Mouse (Mus musculus): ENCODE results near the gene Rabac1. TPM values are rescaled to one million over a fixed set of nuclear protein-coding genes. Genes with fewer than 3 reads are reported as not detected.

Gene Rabac1
- total RNA-seq, 1 experiment = 212 TPM

GRCm38 (mm10) chr7:24978781-24979180 lies 6.2 kb upstream of the Rabac1 start:
- no peak overlapping the region for H3K9ac ChIP-seq (ENCODE audit: insufficient read depth, low read depth, low read length, poor library complexity, severe bottlenecking)
- no peak overlapping the region for H3K4me3 ChIP-seq (ENCODE audit: insufficient read depth in 1 of 2, low read depth in 1 of 2, low read length in 2 of 2, poor library complexity in 1 of 2, severe bottlenecking in 1 of 2)
- in situ Hi-C loops (cut with MboI; ENCODE audit: low sequenced_read_pairs in 2 of 2, unreplicated experiment in 2 of 2) = no loop called here
- H3K4me1 ChIP-seq (ENCODE audit: control insufficient read depth in 2 of 2, insufficient read depth in 2 of 2, low read length in 2 of 2, poor library complexity in 1 of 2) = peaks cover 0 to 6% of the 10 kb centered on the region in 2 experiments; a peak in 1 of 4 replicates
- no peaks in the 10 kb centered on the region for H3K9me3 ChIP-seq (ENCODE audit: control insufficient read depth, insufficient read depth, low read depth, low read length)
- H3K36me3 ChIP-seq (ENCODE audit: control insufficient read depth, insufficient read depth, low read length, poor library complexity, severe bottlenecking) = peaks cover 22% of the 10 kb centered on the region
- no peak for DNase-seq (ENCODE audit: low read depth, low spot score)
- TF ChIP-seq ZNF384 (IDR thresholded peaks at IDR 0.05; ENCODE audit: low read depth, low read length) = no peak
- no peak for TF ChIP-seq MAFK (IDR thresholded peaks at IDR 0.05; ENCODE audit: insufficient read depth, low read depth, low read length)
- TF ChIP-seq HCFC1 (IDR thresholded peaks at IDR 0.05; ENCODE audit: borderline replicate concordance, insufficient read depth, low read length) = no peak
- no peak for TF ChIP-seq ZC3H11A (IDR thresholded peaks at IDR 0.05; ENCODE audit: borderline replicate concordance, low read depth, low read length)
- no peak for TF ChIP-seq CHD2 (IDR thresholded peaks at IDR 0.05; ENCODE audit: low read depth, low read length)
- no peak overlapping the region for H3K27ac ChIP-seq (ENCODE audit: insufficient read depth, low read depth, low read length, poor library complexity, severe bottlenecking)

GRCm38 (mm10) chr7:24974893-24975595 lies 2.5 kb upstream of the Rabac1 start:
- no peak for TF ChIP-seq ZC3H11A (IDR thresholded peaks at IDR 0.05; ENCODE audit: borderline replicate concordance, low read depth, low read length)
- no peak for TF ChIP-seq ZNF384 (IDR thresholded peaks at IDR 0.05; ENCODE audit: low read depth, low read length)
- TF ChIP-seq MAFK (IDR thresholded peaks at IDR 0.05; ENCODE audit: insufficient read depth, low read depth, low read length) = no peak
- TF ChIP-seq HCFC1 (IDR thresholded peaks at IDR 0.05; ENCODE audit: borderline replicate concordance, insufficient read depth, low read length) = no peak
- no peak for TF ChIP-seq CHD2 (IDR thresholded peaks at IDR 0.05; ENCODE audit: low read depth, low read length)
- H3K27ac ChIP-seq (ENCODE audit: insufficient read depth, low read depth, low read length, poor library complexity, severe bottlenecking) = no peak overlapping the region
- peaks cover 0 to 6% of the 10 kb centered on the region in 2 experiments; a peak in 1 of 4 replicates for H3K4me1 ChIP-seq (ENCODE audit: control insufficient read depth in 2 of 2, insufficient read depth in 2 of 2, low read length in 2 of 2, poor library complexity in 1 of 2)
- H3K4me3 ChIP-seq (ENCODE audit: insufficient read depth in 1 of 2, low read depth in 1 of 2, low read length in 2 of 2, poor library complexity in 1 of 2, severe bottlenecking in 1 of 2) = no peak overlapping the region
- DNase-seq (ENCODE audit: low read depth, low spot score) = peak; percentile 60
- H3K36me3 ChIP-seq (ENCODE audit: control insufficient read depth, insufficient read depth, low read length, poor library complexity, severe bottlenecking) = peaks cover 12% of the 10 kb centered on the region; the same call in 1 of the 2 replicates
- H3K9me3 ChIP-seq (ENCODE audit: control insufficient read depth, insufficient read depth, low read depth, low read length) = no peaks in the 10 kb centered on the region
- no peak overlapping the region for H3K9ac ChIP-seq (ENCODE audit: insufficient read depth, low read depth, low read length, poor library complexity, severe bottlenecking)
- in situ Hi-C loops (cut with MboI; ENCODE audit: low sequenced_read_pairs in 2 of 2, unreplicated experiment in 2 of 2) = loop anchor here in 1 of 2 experiments (25.0 kb wide), 1 partner anchor 363 kb away; the partner anchor contains the start of gene Phldb3

GRCm38 (mm10) chr7:24973902-24974301 lies 1.3 kb upstream of the Rabac1 start:
- in situ Hi-C loops (cut with MboI; ENCODE audit: low sequenced_read_pairs in 2 of 2, unreplicated experiment in 2 of 2) = loop anchor here in 1 of 2 experiments (25.0 kb wide), 1 partner anchor 362 kb away; the partner anchor contains the start of gene Phldb3
- no peak for TF ChIP-seq ZNF384 (IDR thresholded peaks at IDR 0.05; ENCODE audit: low read depth, low read length)
- TF ChIP-seq MAFK (IDR thresholded peaks at IDR 0.05; ENCODE audit: insufficient read depth, low read depth, low read length) = no peak
- no peak for TF ChIP-seq CHD2 (IDR thresholded peaks at IDR 0.05; ENCODE audit: low read depth, low read length)
- no peak for TF ChIP-seq HCFC1 (IDR thresholded peaks at IDR 0.05; ENCODE audit: borderline replicate concordance, insufficient read depth, low read length)
- TF ChIP-seq ZC3H11A (IDR thresholded peaks at IDR 0.05; ENCODE audit: borderline replicate concordance, low read depth, low read length) = no peak
- H3K36me3 ChIP-seq (ENCODE audit: control insufficient read depth, insufficient read depth, low read length, poor library complexity, severe bottlenecking) = peaks cover 11% of the 10 kb centered on the region; the same call in 1 of the 2 replicates
- H3K9ac ChIP-seq (ENCODE audit: insufficient read depth, low read depth, low read length, poor library complexity, severe bottlenecking) = no peak overlapping the region
- H3K9me3 ChIP-seq (ENCODE audit: control insufficient read depth, insufficient read depth, low read depth, low read length) = no peaks in the 10 kb centered on the region
- H3K27ac ChIP-seq (ENCODE audit: insufficient read depth, low read depth, low read length, poor library complexity, severe bottlenecking) = no peak overlapping the region
- peaks cover 0 to 6% of the 10 kb centered on the region in 2 experiments; a peak in 1 of 4 replicates for H3K4me1 ChIP-seq (ENCODE audit: control insufficient read depth in 2 of 2, insufficient read depth in 2 of 2, low read length in 2 of 2, poor library complexity in 1 of 2)
- no peak overlapping the region for H3K4me3 ChIP-seq (ENCODE audit: insufficient read depth in 1 of 2, low read depth in 1 of 2, low read length in 2 of 2, poor library complexity in 1 of 2, severe bottlenecking in 1 of 2)
- DNase-seq (ENCODE audit: low read depth, low spot score) = no peak

GRCm38 (mm10) chr7:24973208-24973607 lies 654 bp upstream of the Rabac1 start:
- in situ Hi-C loops (cut with MboI; ENCODE audit: low sequenced_read_pairs in 2 of 2, unreplicated experiment in 2 of 2) = loop anchor here in 1 of 2 experiments (25.0 kb wide), 1 partner anchor 361 kb away; the partner anchor contains the start of gene Phldb3
- Histone ChIP-seq H3K27ac (ENCODE audit: insufficient read depth, low read depth, low read length, poor library complexity, severe bottlenecking) (no peak overlapping the region), H3K4me1 (ENCODE audit: control insufficient read depth in 2 of 2, insufficient read depth in 2 of 2, low read length in 2 of 2, poor library complexity in 1 of 2) (peaks cover 0 to 6% of the 10 kb centered on the region in 2 experiments; a peak in 1 of 4 replicates), H3K36me3 (ENCODE audit: control insufficient read depth, insufficient read depth, low read length, poor library complexity, severe bottlenecking) (peaks cover 9% of the 10 kb centered on the region; the same call in 1 of the 2 replicates), H3K9me3 (ENCODE audit: control insufficient read depth, insufficient read depth, low read depth, low read length) (no peaks in the 10 kb centered on the region), H3K9ac (ENCODE audit: insufficient read depth, low read depth, low read length, poor library complexity, severe bottlenecking) (no peak overlapping the region), H3K4me3 (ENCODE audit: insufficient read depth in 1 of 2, low read depth in 1 of 2, low read length in 2 of 2, poor library complexity in 1 of 2, severe bottlenecking in 1 of 2) (no peak overlapping the region)
- no peak for TF ChIP-seq ZC3H11A (IDR thresholded peaks at IDR 0.05; ENCODE audit: borderline replicate concordance, low read depth, low read length)
- TF ChIP-seq CHD2 (IDR thresholded peaks at IDR 0.05; ENCODE audit: low read depth, low read length) = no peak
- no peak for TF ChIP-seq HCFC1 (IDR thresholded peaks at IDR 0.05; ENCODE audit: borderline replicate concordance, insufficient read depth, low read length)
- TF ChIP-seq ZNF384 (IDR thresholded peaks at IDR 0.05; ENCODE audit: low read depth, low read length) = no peak
- no peak for TF ChIP-seq MAFK (IDR thresholded peaks at IDR 0.05; ENCODE audit: insufficient read depth, low read depth, low read length)
- no peak for DNase-seq (ENCODE audit: low read depth, low spot score)

Measured in ES-E14 (cell line).